Comparison of ENCODE assay signal across 15 mouse cellular contexts in the genomic region with DNA sequence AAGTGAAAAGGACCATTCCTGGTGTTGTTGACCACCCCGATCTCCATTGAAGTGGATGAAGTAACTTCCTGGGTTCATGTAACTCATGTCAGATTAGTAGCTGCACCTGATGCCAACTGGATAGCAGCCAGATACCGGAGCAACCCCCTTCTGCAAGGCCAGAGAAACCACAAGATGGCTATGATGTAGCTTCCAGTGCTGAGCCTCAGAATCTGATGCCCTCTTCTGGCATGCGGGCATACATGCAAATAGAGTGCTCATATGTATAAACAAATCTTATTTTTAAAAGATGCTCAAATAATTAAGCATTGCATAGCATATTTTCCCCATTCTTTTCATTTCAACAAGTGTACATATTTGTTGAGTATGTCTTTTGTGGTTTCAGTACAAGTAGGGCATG. TPM values are rescaled to one million over a fixed set of nuclear protein-coding genes. Genes with fewer than 3 reads are reported as not detected.
"Had no signal": no experiment of that assay in that cellular context is flagged by ENCODE, and none has a peak within 500 bp of the region (broad histone marks: within the 10 kb centered on the region; RNA-seq: fewer than 3 reads in every experiment).

No protein-coding gene starts in this region.

- H3K4me3 ChIP-seq: kidney, embryonic 15.5 days; left cerebral cortex, adult 2 months; limb, embryonic 10.5 days; midbrain, embryonic 10.5 days; midbrain, embryonic 15.5 days; neural tube, embryonic 13.5 days; stomach, embryonic 15.5 days had no signal

- ATAC-seq: midbrain, embryonic 15.5 days had no signal

- H3K27ac ChIP-seq: kidney, embryonic 15.5 days; left cerebral cortex, adult 2 months; limb, embryonic 10.5 days; midbrain, embryonic 10.5 days; midbrain, embryonic 15.5 days; neural tube, embryonic 13.5 days; stomach, embryonic 15.5 days had no signal

- H3K9ac ChIP-seq: kidney, embryonic 15.5 days; midbrain, embryonic 15.5 days; neural tube, embryonic 13.5 days; stomach, embryonic 15.5 days had no signal

- H3K36me3 ChIP-seq: kidney, embryonic 15.5 days; limb, embryonic 10.5 days; midbrain, embryonic 10.5 days; midbrain, embryonic 15.5 days; neural tube, embryonic 13.5 days; stomach, embryonic 15.5 days had no signal

- H3K27me3 ChIP-seq: stomach, embryonic 15.5 days had no signal

- DNase-seq: kidney, adult 2 months; kidney, postnatal 36 days; lung, postnatal 36 days; retina, postnatal 1 day; right cerebral cortex, postnatal 14 days; thymus, postnatal 4 days had no signal

RNA-seq across cellular contexts. Expression of a gene that starts 27.2 kb away (rescaled TPM):
- total RNA-seq: layer of hippocampus, postnatal 25 days; left cerebral cortex, adult 2 months; left cerebral cortex, postnatal 14 days had no signal
- polyA plus RNA-seq: midbrain, embryonic 10.5 days; midbrain, embryonic 15.5 days had no signal
